Comparison of ENCODE assay signal across 19 mouse cellular contexts in genomic region chr13:92969579-92969978, GRCm38 (mm10).
"Had no signal": no experiment of that assay in that cellular context is flagged by ENCODE, and none has a peak within 500 bp of the region (broad histone marks: within the 10 kb centered on the region; RNA-seq: fewer than 3 reads in every experiment).

No protein-coding gene starts in this region.

- H3K9ac ChIP-seq: lung, embryonic 14.5 days; midbrain, embryonic 12.5 days; neural tube, embryonic 13.5 days; neural tube, embryonic 15.5 days had no signal

- DNase-seq: lung, adult 18-20 months; lung, embryonic 14.5 days; lung, postnatal 10 days; lung, postnatal 4 days; midbrain, embryonic 14.5 days; retina, postnatal 1 day; right cerebral cortex, adult 18-20 months; right cerebral cortex, postnatal 25 days; right cerebral cortex, postnatal 4 days; spleen, adult 18-20 months; thymus, adult 18-20 months; thymus, postnatal 14 days; thymus, postnatal 36 days had no signal

- H3K4me3 ChIP-seq: midbrain, embryonic 10.5 days; midbrain, embryonic 12.5 days; myocyte; neural tube, embryonic 13.5 days; neural tube, embryonic 15.5 days had no signal

- H3K27ac ChIP-seq: midbrain, embryonic 10.5 days; midbrain, embryonic 12.5 days; neural tube, embryonic 13.5 days; neural tube, embryonic 15.5 days had no signal

- H3K9me3 ChIP-seq: midbrain, embryonic 10.5 days; midbrain, embryonic 12.5 days; neural tube, embryonic 13.5 days; neural tube, embryonic 15.5 days had no signal

- H3K27me3 ChIP-seq: midbrain, embryonic 12.5 days; neural tube, embryonic 13.5 days; neural tube, embryonic 15.5 days had no signal

- H3K36me3 ChIP-seq: midbrain, embryonic 10.5 days; midbrain, embryonic 12.5 days; neural tube, embryonic 13.5 days; neural tube, embryonic 15.5 days had no signal

- ATAC-seq: midbrain, embryonic 16.5 days had no signal

- H3K4me1 ChIP-seq: midbrain, embryonic 10.5 days; midbrain, embryonic 12.5 days; neural tube, embryonic 13.5 days; neural tube, embryonic 15.5 days had no signal
